Mouse (Mus musculus) CD8-positive naive resting alpha-beta T cell, adult 2 months (primary cell): Measurements from ENCODE around the gene Timm50.

Source experiments
- DNase-seq, 2 experiments: peaks; one replicate each; pipeline ENCODE4 v3.0.0; 2022; ENCODE audit warnings: low read depth in 2 of 2, low spot score in 2 of 2

Timm50 gene

DNA sequence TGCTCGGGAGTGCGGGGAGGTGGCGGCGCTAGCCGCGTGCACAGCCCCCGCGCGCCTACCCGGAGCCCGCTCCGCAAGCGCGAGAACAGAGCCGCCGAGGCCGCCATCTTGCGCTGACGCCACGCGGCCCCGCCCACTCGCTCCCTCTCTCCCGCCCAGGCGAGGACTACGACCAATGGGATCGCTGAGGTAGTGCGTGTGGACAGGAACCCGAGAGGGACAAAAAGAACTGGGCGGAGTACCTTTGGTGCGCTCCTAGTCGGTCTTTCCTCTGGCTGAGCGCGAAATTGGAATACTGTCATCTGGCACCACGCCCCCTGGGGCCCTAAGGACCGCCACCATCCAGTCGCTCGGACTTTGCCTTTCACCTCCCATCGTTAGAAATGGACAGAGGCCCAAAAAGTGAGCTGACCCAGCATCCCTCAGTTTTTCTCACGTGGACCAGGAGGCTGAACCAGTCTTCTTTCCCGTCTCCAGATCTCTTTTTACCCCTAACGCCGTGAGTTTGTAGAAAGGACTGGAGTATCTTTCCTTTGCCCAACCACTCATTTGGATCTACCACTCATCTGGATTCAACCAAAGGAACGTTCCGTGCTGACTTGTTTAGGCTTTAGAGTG is at the start of gene Timm50:
Gene Timm50 (minus strand): TSS at position 147 of the 618 bp plus-strand sequence.
- peak; percentile 93 to 95 for DNase-seq

- no peak for DNase-seq
Observed at GRCm38 (mm10) chr7:28360291-28360690, 48.4 kb upstream of the Timm50 start.

DNA sequence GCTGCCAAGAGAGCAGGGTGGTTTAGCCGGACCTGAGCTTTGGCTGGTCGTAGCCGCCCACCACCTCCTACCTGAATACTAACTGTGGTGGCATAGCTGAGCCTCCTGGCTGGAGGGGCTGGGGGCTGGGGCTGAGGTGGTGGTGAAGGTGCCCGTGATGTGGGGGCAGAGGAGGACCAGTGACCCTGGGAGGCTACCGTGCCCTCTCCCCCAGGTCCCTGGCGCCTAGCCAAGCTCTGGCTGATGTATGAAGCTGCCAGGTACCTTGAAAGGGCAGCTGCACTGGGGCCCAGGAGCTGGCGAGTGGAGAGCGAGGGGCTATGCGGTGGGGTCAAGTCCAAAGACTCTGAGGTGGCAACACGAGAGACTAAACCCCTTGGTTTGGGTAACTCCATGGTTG is 48.0 kb upstream of the Timm50 start:
- DNase-seq: no peak

DNA sequence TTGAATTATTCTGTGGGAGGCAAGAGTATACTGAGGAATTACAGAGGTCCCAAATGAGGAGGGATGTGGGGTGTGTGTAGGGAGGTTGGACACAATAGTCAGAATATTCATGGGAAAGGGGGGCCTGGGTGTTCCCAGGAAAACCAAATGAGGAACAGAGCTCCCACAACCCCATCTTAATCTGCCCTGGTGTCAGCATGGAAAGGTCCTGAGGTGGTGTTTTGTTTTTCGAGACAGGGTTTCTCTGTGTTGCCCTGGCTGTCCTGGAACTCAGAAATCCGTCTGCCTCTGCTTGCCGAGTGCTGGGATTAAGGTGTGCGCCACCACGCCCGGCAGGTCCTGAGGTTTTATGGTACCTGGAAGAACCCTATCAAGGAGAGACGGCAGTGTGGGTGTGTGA is 46.6 kb upstream of the Timm50 start:
- DNase-seq: no peak

DNA sequence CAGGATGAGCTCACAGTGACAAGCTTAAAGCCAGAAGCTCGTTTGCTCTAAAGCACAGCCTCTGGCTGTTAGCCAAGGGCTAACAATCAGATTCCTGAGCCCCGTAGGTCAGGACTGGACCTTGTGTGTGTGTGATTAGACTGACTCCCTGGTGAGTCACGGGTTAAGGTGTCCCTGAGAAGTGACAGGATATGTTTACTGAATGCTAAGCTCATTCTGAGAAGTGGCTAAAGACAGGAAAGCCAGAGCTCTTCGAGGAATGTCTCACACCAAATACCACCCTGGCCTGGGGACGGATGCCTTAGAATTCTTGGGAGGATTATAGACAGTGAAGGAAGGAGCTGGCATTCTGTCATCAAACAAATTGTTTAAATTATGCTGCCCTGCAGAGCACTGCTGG is 46.1 kb upstream of the Timm50 start:
- no peak for DNase-seq

DNA sequence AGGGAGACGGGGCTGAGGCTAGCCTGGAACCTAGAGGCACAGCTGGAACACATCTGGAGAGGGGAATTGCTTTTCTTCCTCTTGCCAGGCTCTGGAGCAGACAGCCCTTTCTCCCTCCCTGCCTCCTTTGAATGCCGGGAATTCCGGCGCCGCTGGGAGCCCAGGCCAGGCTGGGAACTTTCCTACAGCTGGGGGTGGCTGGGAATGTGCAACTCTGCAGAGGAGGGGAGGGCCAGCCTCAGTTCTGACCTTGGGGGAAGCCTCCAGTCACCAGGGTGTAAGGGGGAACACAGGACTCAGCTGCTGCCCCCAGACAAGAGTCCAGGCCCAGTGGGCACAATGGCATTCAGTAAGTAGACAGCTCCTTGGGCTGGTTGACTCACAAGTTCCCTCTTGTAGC is 45.1 kb upstream of the Timm50 start:
- DNase-seq: no peak

GRCm38 (mm10) chr7:28355221-28355620 is 43.3 kb upstream of the Timm50 start:
- DNase-seq: peak; percentile 41 to 57

DNA sequence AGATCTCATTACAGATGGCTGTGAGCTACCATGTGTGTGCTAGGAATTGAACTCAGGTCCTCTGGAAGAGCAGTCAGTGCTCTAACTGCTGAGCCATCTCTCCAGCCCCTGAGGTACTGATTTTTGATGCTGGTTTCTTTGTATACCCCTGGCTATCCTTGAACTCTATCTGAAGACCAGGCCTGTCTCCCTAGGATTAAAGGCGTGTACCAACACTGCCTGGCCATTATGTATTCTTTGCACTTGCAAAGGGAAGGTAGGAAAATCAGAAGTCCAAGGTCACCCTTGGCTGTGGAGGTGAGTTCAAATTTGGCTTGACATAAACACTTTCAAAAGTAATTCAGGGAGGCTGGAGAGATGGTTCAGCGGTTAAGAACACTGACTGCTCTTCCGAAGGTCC is 42.7 kb upstream of the Timm50 start:
- no peak for DNase-seq

DNA sequence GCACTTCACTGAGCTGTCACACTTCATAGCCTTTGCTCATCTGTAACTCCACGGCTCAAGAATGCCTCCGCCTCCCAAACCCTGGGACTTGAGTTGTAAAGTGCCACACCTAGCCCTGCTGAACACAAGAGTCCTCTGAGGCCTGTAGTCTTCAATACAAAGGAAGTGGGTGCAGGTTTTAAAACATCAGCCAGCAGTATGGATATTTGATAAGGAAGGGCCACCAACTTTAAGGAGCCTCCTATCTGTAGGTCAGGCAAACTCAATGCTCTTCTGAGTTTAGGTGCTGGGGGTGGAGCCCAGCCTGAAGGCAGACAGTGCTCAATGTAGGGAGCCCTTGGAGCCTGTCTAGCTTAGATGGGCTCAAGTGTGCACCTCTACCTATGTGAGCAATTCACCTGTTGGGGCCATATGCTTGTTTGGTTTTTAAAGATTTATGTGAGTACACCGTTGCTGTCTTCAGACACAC is 42.3 kb upstream of the Timm50 start:
- DNase-seq: no peak

GRCm38 (mm10) chr7:28353267-28353666 is 41.4 kb upstream of the Timm50 start:
- no peak for DNase-seq

GRCm38 (mm10) chr7:28351676-28352191 is 39.9 kb upstream of the Timm50 start:
- DNase-seq: no peak

- DNase-seq: peak; percentile 97
Observed at GRCm38 (mm10) chr7:28350155-28350883, 38.4 kb upstream of the Timm50 start, which contains the start of gene Rps16. TSS of gene Rps16 (plus strand) at chr7:28350652.

GRCm38 (mm10) chr7:28348601-28349000 is 36.7 kb upstream of the Timm50 start:
- DNase-seq: no peak

GRCm38 (mm10) chr7:28347746-28348145 is 35.9 kb upstream of the Timm50 start:
- DNase-seq: no peak

GRCm38 (mm10) chr7:28344637-28345036 is 32.8 kb upstream of the Timm50 start:
- DNase-seq: peak; percentile 73 to 77

DNA sequence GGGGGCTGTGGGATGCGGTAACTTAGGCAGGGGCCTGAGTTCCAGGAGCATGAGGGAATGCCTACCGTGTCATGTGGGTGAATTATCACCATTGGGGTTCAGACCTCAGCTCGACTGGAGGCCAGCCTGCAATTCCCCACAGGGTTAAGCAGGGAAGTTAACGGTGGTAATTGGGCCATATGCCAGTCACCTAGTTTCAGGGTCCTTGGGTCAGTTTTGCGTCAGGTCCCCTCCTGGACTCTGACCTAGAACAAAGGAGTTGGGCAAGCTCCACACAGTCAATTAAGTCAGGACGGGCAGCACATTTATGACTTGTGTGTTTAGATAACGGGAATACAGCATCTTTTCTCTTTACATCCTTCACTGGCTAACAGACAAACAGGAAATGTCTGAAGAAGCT is 29.5 kb upstream of the Timm50 start:
- DNase-seq: no peak

DNA sequence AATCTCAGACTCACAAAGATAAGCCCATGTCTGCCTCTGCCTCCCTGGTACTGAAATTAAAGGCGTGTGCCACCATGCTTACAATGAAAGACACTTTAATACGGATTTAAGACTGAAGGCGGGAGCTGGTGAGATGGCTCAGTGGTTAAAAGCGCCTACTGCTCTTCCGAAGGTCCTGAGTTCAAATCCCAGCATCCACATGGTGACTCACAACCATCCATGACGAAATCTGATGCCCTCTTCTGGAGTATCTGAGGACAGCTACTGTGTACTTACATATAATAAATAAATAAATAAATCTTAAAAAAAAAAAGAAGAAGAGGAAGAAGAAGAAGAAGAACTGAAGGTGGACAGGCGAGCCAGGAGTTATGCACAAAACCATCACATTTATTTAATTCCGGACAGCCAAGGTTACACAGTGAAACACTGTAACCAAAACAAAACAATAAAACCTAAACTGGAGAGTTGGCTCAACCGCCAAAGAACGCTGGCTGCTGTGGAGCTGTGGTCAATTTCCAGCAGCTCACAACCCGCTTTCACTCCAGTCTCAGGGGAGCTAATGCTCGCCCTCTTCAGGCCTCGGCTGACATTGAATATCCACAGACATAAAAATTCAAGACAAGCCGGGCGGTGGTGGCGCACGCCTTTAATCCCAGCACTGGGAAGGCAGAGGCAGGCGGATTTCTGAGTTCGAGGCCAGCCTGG is 27.5 kb upstream of the Timm50 start:
- peak; percentile 32 to 61 for DNase-seq

DNA sequence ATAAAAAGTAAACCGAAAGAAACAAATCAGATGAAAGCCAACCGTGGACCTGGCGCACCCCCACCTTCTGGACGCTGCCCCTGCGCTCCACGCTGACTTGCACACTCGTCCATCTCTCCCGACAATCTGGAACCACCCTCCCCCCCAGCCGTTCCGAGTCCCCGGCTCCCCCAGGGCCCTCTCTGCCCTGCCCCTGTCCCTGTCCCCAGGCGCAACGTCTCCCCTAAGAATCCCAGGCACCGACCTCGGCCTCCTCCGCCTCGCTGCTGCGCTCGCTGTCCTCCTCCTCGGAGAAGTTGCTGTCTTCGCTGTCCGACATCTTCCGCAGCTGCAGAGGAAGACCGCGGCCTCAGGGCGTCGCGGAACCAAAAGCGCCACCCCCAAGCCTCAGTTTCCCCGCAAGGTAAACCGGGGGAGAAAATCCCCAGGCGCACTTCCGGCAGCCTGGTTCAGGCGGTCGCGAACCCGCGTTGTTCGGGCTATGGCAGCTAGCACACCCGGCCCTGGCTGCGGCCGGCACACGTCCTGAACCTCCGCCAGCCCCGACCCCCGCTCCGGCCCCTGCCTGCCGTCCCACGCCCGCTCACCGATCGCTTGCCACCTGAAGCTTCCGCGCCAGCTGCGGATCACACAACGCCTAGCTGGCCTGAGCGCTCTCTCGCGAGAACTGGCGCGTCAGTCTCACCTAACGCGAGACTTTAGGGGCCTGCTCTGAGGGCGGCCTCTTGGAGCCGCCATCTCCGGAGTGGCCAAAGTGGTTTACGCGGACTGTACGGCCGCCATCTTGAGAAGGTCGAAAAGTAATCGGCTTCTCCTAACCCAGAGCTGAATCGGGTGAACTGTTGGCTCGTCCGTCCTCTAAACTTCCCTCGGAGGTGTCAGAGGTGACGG is 26.5 kb upstream of the Timm50 start, which contains the start of gene Supt5:
Gene Supt5 (minus strand): TSS at position 639 of the 891 bp plus-strand sequence.
- peak; percentile 93 for DNase-seq

DNA sequence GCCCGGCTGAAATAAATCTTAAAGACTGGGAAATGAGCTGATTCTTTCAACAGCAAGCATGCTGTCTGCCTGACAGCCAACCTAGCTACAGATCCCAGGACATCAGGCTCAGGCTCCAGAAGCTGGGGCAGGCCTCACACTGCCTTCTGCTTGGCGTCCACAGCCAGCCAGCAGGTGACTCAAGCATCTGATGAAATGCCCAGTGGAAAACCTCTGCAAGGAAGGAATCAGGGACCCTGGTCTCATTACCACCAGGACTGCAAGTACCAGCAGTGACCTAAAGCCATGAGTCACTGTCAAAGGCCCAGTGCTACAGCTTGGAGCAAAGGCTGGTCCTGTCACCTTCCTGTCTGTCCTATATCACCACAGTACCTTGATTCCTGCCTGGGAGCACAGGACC is 23.6 kb upstream of the Timm50 start:
- DNase-seq: no peak

DNA sequence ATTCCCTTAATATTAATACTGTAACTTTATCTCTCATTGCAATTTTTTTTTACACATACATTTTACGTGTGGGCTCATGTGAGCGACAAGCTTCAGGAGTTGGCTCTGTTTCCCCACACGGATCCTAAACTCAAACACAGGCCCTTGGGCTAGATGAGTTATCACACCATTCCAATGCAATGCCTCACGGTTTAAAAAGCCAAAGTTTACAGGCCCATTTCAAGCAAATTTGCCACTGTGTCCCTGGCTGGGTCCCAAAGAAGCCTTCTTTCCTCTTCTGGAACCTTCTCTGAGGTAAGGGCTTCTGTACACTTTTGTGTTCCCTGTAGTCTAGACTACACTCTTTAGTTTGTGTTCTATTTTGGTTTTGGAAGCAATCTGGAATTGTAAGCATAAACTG is 22.7 kb upstream of the Timm50 start:
- no peak for DNase-seq

GRCm38 (mm10) chr7:28328260-28328659 is 16.4 kb upstream of the Timm50 start:
- DNase-seq: no peak
